Mouse (Mus musculus) spleen, adult 2 months (tissue): ENCODE measurements around the gene Fance.

Experiments used
- CTCF ChIP-seq: fragments of 200-500 bp; IDR thresholded peaks from 2 replicates; pipeline ENCODE4 v1.5.1; 2011; ENCODE audit warnings: mild to moderate bottlenecking, inconsistent platforms; ENCODE audit not compliant: insufficient read depth, insufficient read length, insufficient replicate concordance; ENCODE audit errors: extremely low read depth
- POLR2A ChIP-seq: fragments of 200-500 bp; IDR thresholded peaks from 2 replicates; pipeline ENCODE4 v1.6.1; 2011; ENCODE audit warnings: low read depth, low read length, inconsistent platforms

DNA sequence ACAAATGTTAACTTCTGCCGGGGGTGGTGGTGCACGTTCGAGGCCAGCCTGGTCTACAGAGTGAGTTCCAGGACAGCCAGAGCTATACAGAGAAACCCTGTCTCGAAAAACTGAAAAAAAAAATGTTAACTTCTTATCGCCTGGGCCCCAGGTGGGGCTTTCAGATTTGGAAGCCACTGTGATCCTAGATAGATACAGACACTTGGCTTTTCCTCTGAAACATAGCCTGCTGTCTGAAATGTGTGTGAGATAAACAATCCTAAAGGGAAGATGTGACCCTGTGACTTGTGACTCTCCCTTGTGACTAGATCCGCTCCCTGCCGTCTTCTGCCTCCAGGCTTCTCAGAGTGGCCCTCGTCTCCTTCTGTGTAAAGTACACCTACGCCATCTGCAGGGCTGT is 4.4 kb downstream of the Fance start:
- TF ChIP-seq CTCF (no peak), POLR2A (no peak)
